Mouse (Mus musculus) limb, embryonic 14.5 days (tissue): Measurements from ENCODE around the gene Apol10b. TPM values are rescaled to one million over a fixed set of nuclear protein-coding genes. Genes with fewer than 3 reads are reported as not detected.

Source experiments
- ATAC-seq: fragments of 200-750 bp; cut with Nextera tagmentation; 2 replicates; pipeline ENCODE4 v1.8.0; 2017; ENCODE audit warnings: low read depth, moderate number of reproducible peaks, moderate TSS enrichment; ENCODE audit not compliant: low FRiP score
- DNase-seq: peaks from one replicate; pipeline ENCODE4 v3.0.0-alpha.2; 2015; ENCODE audit warnings: low spot score
- H3K27ac ChIP-seq: fragments of 300-500 bp; sonication (generic); replicated peaks from 2 replicates; pipeline ENCODE4 v1.5.1; 2014; ENCODE audit warnings: low read depth, mild to moderate bottlenecking, low read length, moderate library complexity, mixed read lengths
- H3K27me3 ChIP-seq: fragments of 300-500 bp; sonication (generic); 2 replicates; pipeline ENCODE4 v1.6.1; 2014; ENCODE audit warnings: low read length, mixed read lengths; ENCODE audit not compliant: control insufficient read depth, insufficient read depth
- H3K36me3 ChIP-seq: fragments of 300-500 bp; sonication (generic); 2 replicates; pipeline ENCODE4 v1.6.1; 2014; ENCODE audit warnings: mild to moderate bottlenecking, low read length, moderate library complexity, mixed read lengths; ENCODE audit not compliant: control insufficient read depth, insufficient read depth
- H3K4me1 ChIP-seq: fragments of 300-500 bp; sonication (generic); 2 replicates; pipeline ENCODE4 v1.6.1; 2014; ENCODE audit warnings: antibody characterized with exemption, low read length, mixed read lengths; ENCODE audit not compliant: control insufficient read depth, insufficient read depth
- H3K4me2 ChIP-seq: fragments of 300-500 bp; sonication (generic); replicated peaks from 2 replicates; pipeline ENCODE4 v1.6.1; 2014; ENCODE audit warnings: low read depth, mild to moderate bottlenecking, low read length, moderate library complexity; ENCODE audit not compliant: severe bottlenecking
- H3K4me3 ChIP-seq: fragments of 300-500 bp; sonication (generic); replicated peaks from 2 replicates; pipeline ENCODE4 v1.5.1; 2014; ENCODE audit warnings: low read length
- H3K9ac ChIP-seq: fragments of 300-500 bp; sonication (generic); 2 replicates; pipeline ENCODE4 v1.6.1; 2014; ENCODE audit warnings: mild to moderate bottlenecking, low read depth, low read length, moderate library complexity; ENCODE audit not compliant: severe bottlenecking
- H3K9me3 ChIP-seq: fragments of 300-500 bp; sonication (generic); 2 replicates; pipeline ENCODE4 v1.6.1; 2016; ENCODE audit warnings: low read length; ENCODE audit not compliant: control insufficient read depth
- POLR2A ChIP-seq: fragments of 200-500 bp; IDR thresholded peaks from 2 replicates; pipeline ENCODE4 v1.8.0; 2012; ENCODE audit warnings: inconsistent platforms, mild to moderate bottlenecking, moderate library complexity, borderline replicate concordance; ENCODE audit not compliant: insufficient read depth, insufficient read length; ENCODE audit errors: extremely low read depth
- WGBS: fragments of 180-500 bp; shearing (Covaris S2); extraction: QIAGEN DNeasy Blood & Tissue Kit; methylation state at CpG from one replicate; pipeline ENCODE4 v1.1.7; 2014; 5-methylcytosine and 5-hydroxymethylcytosine counted together
- polyA plus RNA-seq, 2 experiments: library from polyadenylated mRNA; depleted of rRNA in 1 of 2; stranded (reverse) in 1 of 2; unstranded in 1 of 2; fragments of >200 nt; fragmentation: Nextera tagmentation in 1 of 2; extraction: Ambion mirVana in 1 of 2; gene quantifications; 2 replicates each; pipeline versions ENCODE4 v1.2.1 to v1.2.3; 2012 to 2014

Gene Apol10b
- polyA plus RNA-seq, 2 experiments: 0.12 to 0.16 TPM

DNA sequence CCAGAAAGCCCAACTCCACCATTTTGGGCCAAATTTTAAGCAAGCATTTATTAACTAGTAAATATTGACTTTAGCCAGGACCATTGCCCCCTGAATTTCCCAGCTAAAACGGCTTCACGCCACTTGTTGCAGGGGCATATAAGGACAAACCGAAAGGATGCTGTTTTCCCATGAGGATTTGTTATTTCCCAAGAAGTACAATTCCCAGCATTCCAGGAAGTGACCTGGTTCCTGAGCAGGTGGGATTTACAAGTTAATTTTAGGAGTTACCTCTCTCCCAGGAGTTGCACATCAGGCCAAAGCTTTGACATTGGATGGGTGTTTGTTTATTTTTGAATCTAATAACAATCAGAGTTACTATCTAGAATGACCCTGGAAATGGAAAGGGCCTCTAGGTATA, 10.1 kb upstream of the Apol10b start:
- DNase-seq (no peak), ATAC-seq (no peak)
- no peaks in the 10 kb centered on the region for H3K4me1 ChIP-seq
- WGBS: 90% methylated on average over 3 of the region's 3 CpGs
- H3K27me3 ChIP-seq: no peaks in the 10 kb centered on the region
- H3K4me3 ChIP-seq: no peak overlapping the region
- H3K9ac ChIP-seq: no peak overlapping the region
- no peaks in the 10 kb centered on the region for H3K9me3 ChIP-seq
- no peaks in the 10 kb centered on the region for H3K36me3 ChIP-seq
- no peak overlapping the region for H3K27ac ChIP-seq
- H3K4me2 ChIP-seq: no peak overlapping the region
- TF ChIP-seq POLR2A: no peak

DNA sequence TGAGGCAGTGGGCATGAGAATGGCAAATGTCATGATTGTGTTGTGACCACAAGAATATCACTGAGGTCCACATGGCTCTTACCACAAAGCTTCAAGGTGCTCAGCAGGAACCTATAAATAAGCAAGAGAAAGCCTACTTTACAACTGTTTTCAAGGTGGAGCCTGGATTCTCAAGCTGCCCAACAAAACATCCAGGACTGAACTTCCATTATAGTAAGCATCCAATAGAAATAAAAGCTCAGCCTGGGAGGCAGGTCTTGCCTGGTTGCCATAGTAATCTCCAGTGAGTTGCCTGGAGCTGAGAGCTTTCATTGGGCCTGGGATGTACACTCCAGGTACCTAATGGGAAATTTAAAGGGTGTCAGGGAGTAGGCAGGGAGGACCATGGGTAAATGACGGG, 3.0 kb upstream of the Apol10b start, which contains the start of gene Gm36245:
TSS of gene Gm36245 (plus strand) at position 301 of the 400 bp plus-strand sequence.
- DNase-seq (no peak), ATAC-seq (no peak)
- no peak within 1 kb of the TSS for H3K4me2 ChIP-seq
- no peaks in the 10 kb centered on the region for H3K9me3 ChIP-seq
- no peaks in the 10 kb centered on the region for H3K4me1 ChIP-seq
- no peak within 1 kb of the TSS for H3K9ac ChIP-seq
- H3K36me3 ChIP-seq: no peaks in the 10 kb centered on the region
- H3K27me3 ChIP-seq: no peaks in the 10 kb centered on the region
- no peak for TF ChIP-seq POLR2A
- no peak within 1 kb of the TSS for H3K27ac ChIP-seq
- WGBS: 65% methylated on average over 1 of the region's 1 CpGs
- no peak within 1 kb of the TSS for H3K4me3 ChIP-seq

DNA sequence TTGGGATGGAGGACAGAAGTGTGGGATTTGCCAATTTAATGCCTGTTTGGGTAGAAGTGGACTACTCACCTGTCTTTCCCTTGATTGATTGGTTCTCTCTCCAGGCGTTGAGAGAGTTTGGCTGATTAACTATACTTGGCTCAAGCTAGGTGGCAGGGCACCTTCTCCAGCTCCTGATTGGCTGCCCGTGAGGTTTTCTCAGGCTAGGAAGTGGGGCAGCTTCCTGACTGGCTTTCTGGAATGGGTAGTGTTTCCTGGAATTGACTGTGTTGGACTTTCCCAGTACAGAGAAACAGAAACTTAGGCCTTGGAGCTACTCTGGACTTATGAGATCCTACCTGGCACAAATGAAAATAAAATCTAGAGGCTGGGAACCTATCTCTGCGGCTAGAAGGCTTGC, 2.5 kb upstream of the Apol10b start:
- no peak overlapping the region for H3K27ac ChIP-seq
- no peaks in the 10 kb centered on the region for H3K36me3 ChIP-seq
- ATAC-seq: no peak
- DNase-seq: no peak
- H3K4me2 ChIP-seq: no peak overlapping the region
- no peak for TF ChIP-seq POLR2A
- 63% methylated on average over 3 of the region's 3 CpGs for WGBS
- H3K4me3 ChIP-seq: no peak overlapping the region
- no peaks in the 10 kb centered on the region for H3K27me3 ChIP-seq
- H3K4me1 ChIP-seq: no peaks in the 10 kb centered on the region
- no peaks in the 10 kb centered on the region for H3K9me3 ChIP-seq
- no peak overlapping the region for H3K9ac ChIP-seq

DNA sequence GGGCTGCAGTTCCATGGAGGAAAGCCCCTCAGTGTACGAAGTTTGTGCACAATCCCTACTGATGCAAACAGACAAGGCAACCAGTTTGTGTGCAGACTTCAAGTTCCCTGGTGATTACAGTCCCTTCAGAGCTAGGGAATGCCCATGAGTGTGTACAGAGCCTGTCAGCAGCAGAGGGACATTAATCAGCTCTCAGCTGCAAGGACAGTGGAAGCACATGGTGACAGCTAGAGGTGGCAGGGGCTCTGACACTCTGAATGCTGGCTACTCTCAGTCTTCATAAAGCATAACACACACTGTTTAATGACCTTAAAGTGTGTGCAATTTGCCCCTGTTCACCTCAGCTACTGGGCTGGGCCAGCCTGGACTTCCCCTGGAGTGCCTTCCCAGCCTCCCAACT, 2.4 kb downstream of the Apol10b start:
- WGBS: 94% methylated on average over 1 of the region's 1 CpGs
- no peaks in the 10 kb centered on the region for H3K9me3 ChIP-seq
- H3K9ac ChIP-seq: no peak overlapping the region
- H3K27ac ChIP-seq: no peak overlapping the region
- no peaks in the 10 kb centered on the region for H3K4me1 ChIP-seq
- no peak for TF ChIP-seq POLR2A
- H3K36me3 ChIP-seq: no peaks in the 10 kb centered on the region
- DNase-seq (no peak), ATAC-seq (no peak)
- no peaks in the 10 kb centered on the region for H3K27me3 ChIP-seq
- no peak overlapping the region for H3K4me3 ChIP-seq
- H3K4me2 ChIP-seq: no peak overlapping the region

DNA sequence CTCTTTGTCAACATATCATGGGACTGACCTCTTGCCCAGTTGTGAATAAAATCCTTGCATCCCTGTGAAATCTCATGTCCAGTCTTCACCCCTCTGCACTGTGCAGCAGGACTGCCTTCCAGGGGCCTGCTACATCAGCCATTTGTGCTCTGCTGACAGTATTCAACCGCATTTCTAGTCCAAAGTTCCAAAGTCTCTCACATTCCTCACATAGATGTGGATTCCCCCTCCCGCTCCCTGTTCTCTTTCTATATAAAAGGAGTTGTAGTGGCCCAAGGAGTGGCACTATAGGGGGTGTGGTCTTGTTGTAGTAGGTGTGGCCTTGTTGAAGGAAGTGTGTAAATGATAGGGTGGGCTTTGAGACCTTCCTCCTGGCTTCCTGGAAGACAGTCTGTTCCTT, 5.0 kb downstream of the Apol10b start:
- H3K4me3 ChIP-seq: no peak overlapping the region
- 73% methylated on average over 2 of the region's 2 CpGs for WGBS
- H3K36me3 ChIP-seq: no peaks in the 10 kb centered on the region
- H3K9ac ChIP-seq: no peak overlapping the region
- ATAC-seq (no peak), DNase-seq (no peak)
- no peaks in the 10 kb centered on the region for H3K4me1 ChIP-seq
- H3K27ac ChIP-seq: no peak overlapping the region
- TF ChIP-seq POLR2A: no peak
- H3K27me3 ChIP-seq: no peaks in the 10 kb centered on the region
- H3K4me2 ChIP-seq: no peak overlapping the region
- no peaks in the 10 kb centered on the region for H3K9me3 ChIP-seq

DNA sequence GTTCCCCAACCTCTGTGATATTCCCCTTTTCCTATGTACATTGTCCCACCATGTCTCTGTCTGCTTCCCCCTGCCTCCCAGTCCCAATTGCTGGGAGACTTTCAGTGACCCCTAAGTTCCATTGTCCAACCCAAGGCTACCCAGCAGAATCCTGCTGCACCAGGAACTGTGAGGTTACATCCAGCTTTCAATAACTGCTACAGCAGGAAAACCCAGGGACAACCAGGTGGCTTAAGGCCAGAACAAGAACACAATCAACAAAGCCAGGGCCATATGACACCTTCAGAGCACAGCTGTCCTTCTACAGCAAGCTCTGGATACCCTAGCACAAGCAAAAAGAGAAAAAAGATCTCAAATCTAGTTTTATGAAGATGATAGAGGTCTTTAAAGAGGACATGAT, 6.9 kb downstream of the Apol10b start:
- no peak for TF ChIP-seq POLR2A
- no peaks in the 10 kb centered on the region for H3K27me3 ChIP-seq
- no peaks in the 10 kb centered on the region for H3K4me1 ChIP-seq
- DNase-seq (no peak), ATAC-seq (no peak)
- H3K4me2 ChIP-seq: no peak overlapping the region
- H3K27ac ChIP-seq: no peak overlapping the region
- no peak overlapping the region for H3K9ac ChIP-seq
- no peaks in the 10 kb centered on the region for H3K36me3 ChIP-seq
- H3K4me3 ChIP-seq: no peak overlapping the region
- 0 out of 2 replicates have a peak, but pooled peaks cover under 1% of the 10 kb centered on the region for H3K9me3 ChIP-seq
